Mouse (Mus musculus): ENCODE data around the gene Esrrg. TPM values are rescaled to one million over a fixed set of nuclear protein-coding genes. Genes with fewer than 3 reads are reported as not detected.

Gene Esrrg
- total and polyA plus RNA-seq, 3 experiments: 0.01 TPM; not detected in 2

GRCm38 (mm10) chr1:187918939-187919338 is 310.3 kb downstream of the Esrrg start:
- H3K36me3 ChIP-seq (ENCODE audit: control insufficient read depth in 1 of 2, insufficient read depth in 2 of 2, low read length in 2 of 2): no peaks in the 10 kb centered on the region
- no peaks in the 10 kb centered on the region for H3K9me3 ChIP-seq (replicated peaks; ENCODE audit: insufficient read depth, low read length)
- no peaks in the 10 kb centered on the region for H3K79me2 ChIP-seq (ENCODE audit: control insufficient read depth, insufficient read depth, low read length, poor library complexity)
- H3K27ac ChIP-seq (ENCODE audit: control insufficient read depth, low read depth, low read length): no peak overlapping the region
- no peak overlapping the region for H3K9ac ChIP-seq (ENCODE audit: control insufficient read depth, low read depth, low read length, poor library complexity, severe bottlenecking)
- no peak overlapping the region for H3K4me3 ChIP-seq (ENCODE audit: control insufficient read depth in 1 of 2, insufficient read depth in 1 of 2, low read depth in 2 of 2, low read length in 2 of 2)
- no peaks in the 10 kb centered on the region for H3K4me1 ChIP-seq (ENCODE audit: control insufficient read depth in 1 of 2, insufficient read depth in 2 of 2, low read length in 2 of 2)
- H3K27me3 ChIP-seq (ENCODE audit: control insufficient read depth in 1 of 2, insufficient read depth in 2 of 2, low read length in 2 of 2): no peaks in the 10 kb centered on the region
- no peak for DNase-seq (ENCODE audit: low read depth, low spot score)
- no peak for TF ChIP-seq TBP (IDR thresholded peaks at IDR 0.05; ENCODE audit: low read depth, low read length)
- no peak for TF ChIP-seq MAFK (IDR thresholded peaks at IDR 0.05; ENCODE audit: borderline replicate concordance, low read depth, low read length)
- no peak for TF ChIP-seq JUND (IDR thresholded peaks at IDR 0.05; ENCODE audit: low read depth, low read length)
- no peak for TF ChIP-seq NRF1 (IDR thresholded peaks at IDR 0.05; ENCODE audit: insufficient read depth, low read depth, low read length, poor library complexity, severe bottlenecking)
- no peak for TF ChIP-seq ZNF384 (IDR thresholded peaks at IDR 0.05; ENCODE audit: low read depth, low read length)
- TF ChIP-seq CTCF (IDR thresholded peaks at IDR 0.05 in 2 of 3, conservative IDR thresholded peaks at IDR 0.05 in 1 of 3; ENCODE audit: control insufficient read depth in 1 of 3, insufficient read depth in 1 of 3, low read depth in 2 of 3, low read length in 3 of 3, poor library complexity in 1 of 3, severe bottlenecking in 1 of 3): no peak
- TF ChIP-seq POLR2AphosphoS2 (IDR thresholded peaks at IDR 0.05; ENCODE audit: low read length): no peak
- TF ChIP-seq EP300 (IDR thresholded peaks at IDR 0.05; ENCODE audit: low read depth in 1 of 2, low read length in 2 of 2): no peak
- TF ChIP-seq ZMIZ1 (IDR thresholded peaks at IDR 0.05; ENCODE audit: low read depth, low read length): no peak
- no peak for TF ChIP-seq POLR2A (IDR thresholded peaks at IDR 0.05; ENCODE audit: control insufficient read depth in 1 of 2, insufficient read depth in 1 of 2, low read depth in 1 of 2, low read length in 2 of 2, poor library complexity in 1 of 2)
- TF ChIP-seq RCOR1 (IDR thresholded peaks at IDR 0.05; ENCODE audit: low read depth, low read length): no peak
- no peak for TF ChIP-seq UBTF (IDR thresholded peaks at IDR 0.05; ENCODE audit: borderline replicate concordance, insufficient read depth, low read depth, low read length)
- TF ChIP-seq USF1 (IDR thresholded peaks at IDR 0.05; ENCODE audit: low read depth, low read length): no peak
- TF ChIP-seq TAL1 (IDR thresholded peaks at IDR 0.05; ENCODE audit: low read length): no peak
- TF ChIP-seq ETS1 (IDR thresholded peaks at IDR 0.05; ENCODE audit: low read depth, low read length): no peak
- TF ChIP-seq MYB (IDR thresholded peaks at IDR 0.05; ENCODE audit: low read depth, low read length): no peak
- TF ChIP-seq HCFC1 (IDR thresholded peaks at IDR 0.05; ENCODE audit: low read depth, low read length): no peak
- TF ChIP-seq RAD21 (IDR thresholded peaks at IDR 0.05; ENCODE audit: low read depth, low read length): no peak
- no peak for TF ChIP-seq GATA1 (IDR thresholded peaks at IDR 0.05; ENCODE audit: low read depth, low read length)
- no peak for TF ChIP-seq KAT2A (conservative IDR thresholded peaks at IDR 0.05; ENCODE audit: low read depth, low read length)

DNA sequence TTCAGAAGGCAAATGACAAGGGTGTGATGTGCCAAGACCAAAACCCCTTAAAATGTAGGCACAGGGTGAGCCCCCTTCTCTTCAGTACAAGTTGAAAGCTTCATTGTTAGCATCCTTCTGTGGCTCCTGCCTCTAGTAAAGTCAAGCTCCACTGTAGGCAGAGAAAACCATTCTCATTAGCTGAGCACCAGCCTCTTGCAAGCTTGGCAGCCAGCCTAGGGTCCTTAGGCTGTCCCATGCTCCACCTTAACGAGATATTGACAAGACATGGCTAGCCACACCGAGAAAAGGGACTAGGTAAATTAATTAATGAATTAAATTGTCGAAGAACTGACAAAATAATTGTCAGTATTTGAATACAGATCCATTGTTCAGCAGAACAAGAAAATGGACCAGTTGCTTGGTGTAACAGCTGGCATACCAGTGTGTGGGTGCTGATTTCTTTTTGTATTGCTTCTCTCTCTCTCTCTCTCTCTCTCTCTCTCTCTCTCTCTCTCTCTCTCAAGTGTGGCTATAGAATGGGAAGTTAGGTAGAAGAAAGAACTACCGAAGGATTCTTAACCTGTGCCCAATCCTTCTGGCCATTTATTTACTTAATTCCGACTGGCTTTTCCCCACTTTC is 311.7 kb downstream of the Esrrg start:
- H3K9me3 ChIP-seq (replicated peaks; ENCODE audit: insufficient read depth, low read length): no peaks in the 10 kb centered on the region
- no peaks in the 10 kb centered on the region for H3K27me3 ChIP-seq (ENCODE audit: control insufficient read depth in 1 of 2, insufficient read depth in 2 of 2, low read length in 2 of 2)
- TF ChIP-seq POLR2AphosphoS2 (IDR thresholded peaks at IDR 0.05; ENCODE audit: low read length) (no peak), ZNF384 (IDR thresholded peaks at IDR 0.05; ENCODE audit: low read depth, low read length) (no peak), ELF1 (IDR thresholded peaks at IDR 0.05; ENCODE audit: low read depth, low read length) (no peak), CTCF (IDR thresholded peaks at IDR 0.05 in 2 of 3, conservative IDR thresholded peaks at IDR 0.05 in 1 of 3; ENCODE audit: control insufficient read depth in 1 of 3, insufficient read depth in 1 of 3, low read depth in 2 of 3, low read length in 3 of 3, poor library complexity in 1 of 3, severe bottlenecking in 1 of 3) (no peak), TAL1 (IDR thresholded peaks at IDR 0.05; ENCODE audit: low read length) (no peak), CHD1 (IDR thresholded peaks at IDR 0.05; ENCODE audit: low read depth, low read length) (no peak), POLR2AphosphoS5 (IDR thresholded peaks at IDR 0.05; ENCODE audit: borderline replicate concordance, low read depth, low read length) (no peak), ZKSCAN1 (IDR thresholded peaks at IDR 0.05; ENCODE audit: low read depth, low read length) (no peak), CHD2 (IDR thresholded peaks at IDR 0.05; ENCODE audit: low read length) (no peak), ZMIZ1 (IDR thresholded peaks at IDR 0.05; ENCODE audit: low read depth, low read length) (no peak), RAD21 (IDR thresholded peaks at IDR 0.05; ENCODE audit: low read depth, low read length) (no peak), MEF2A (IDR thresholded peaks at IDR 0.05; ENCODE audit: extremely low read depth, insufficient replicate concordance, low read depth, low read length, poor library complexity, severe bottlenecking) (no peak), GABPA (IDR thresholded peaks at IDR 0.05; ENCODE audit: low read depth, low read length) (no peak), ZC3H11A (IDR thresholded peaks at IDR 0.05; ENCODE audit: low read depth, low read length) (no peak), SMC3 (IDR thresholded peaks at IDR 0.05; ENCODE audit: low read depth, low read length) (no peak), GATA1 (IDR thresholded peaks at IDR 0.05; ENCODE audit: low read depth, low read length) (no peak), TBP (IDR thresholded peaks at IDR 0.05; ENCODE audit: low read depth, low read length) (no peak)

More for the DNA sequence above, 311.7 kb downstream of the Esrrg start:
- Histone ChIP-seq H3K27ac (ENCODE audit: control insufficient read depth, low read depth, low read length) (no peak overlapping the region), H3K9ac (ENCODE audit: control insufficient read depth, low read depth, low read length, poor library complexity, severe bottlenecking) (no peak overlapping the region), H3K79me2 (ENCODE audit: control insufficient read depth, insufficient read depth, low read length, poor library complexity) (no peaks in the 10 kb centered on the region), H3K36me3 (ENCODE audit: control insufficient read depth in 1 of 2, insufficient read depth in 2 of 2, low read length in 2 of 2) (no peaks in the 10 kb centered on the region), H3K4me1 (ENCODE audit: control insufficient read depth in 1 of 2, insufficient read depth in 2 of 2, low read length in 2 of 2) (no peaks in the 10 kb centered on the region), H3K4me3 (ENCODE audit: control insufficient read depth in 1 of 2, insufficient read depth in 1 of 2, low read depth in 2 of 2, low read length in 2 of 2) (no peak overlapping the region)
- no peak for DNase-seq (ENCODE audit: low read depth, low spot score)
